Mouse (Mus musculus) C2C12 (cell line): ENCODE results near the gene Gse1. TPM values are rescaled to one million over a fixed set of nuclear protein-coding genes. Genes with fewer than 3 reads are reported as not detected.

Source experiments
- H3K27me3 ChIP-seq: one replicate; pipeline ENCODE4 v1.6.1; 2011; ENCODE audit not compliant: control insufficient read depth, insufficient read depth, insufficient read length
- H3K36me3 ChIP-seq: one replicate; pipeline ENCODE4 v1.6.1; 2011; ENCODE audit not compliant: control insufficient read depth, insufficient read depth
- H3K4me3 ChIP-seq: one replicate; pipeline ENCODE4 v1.5.1; 2011; ENCODE audit warnings: mild to moderate bottlenecking, control low read depth; ENCODE audit not compliant: poor library complexity, insufficient read depth, severe bottlenecking
- H3K79me2 ChIP-seq: one replicate; pipeline ENCODE4 v1.6.1; 2011; ENCODE audit not compliant: control insufficient read depth, insufficient read depth
- H3K79me3 ChIP-seq: one replicate; pipeline ENCODE4 v1.6.1; 2011; ENCODE audit warnings: low read depth, control low read depth
- H3ac ChIP-seq: one replicate; pipeline ENCODE3; 2011; ENCODE audit warnings: low read depth; ENCODE audit not compliant: control insufficient read depth, insufficient read length
- CEBPB ChIP-seq: IDR thresholded peaks from one replicate; pipeline ENCODE4 v1.6.1; 2011; ENCODE audit warnings: low read depth, mild to moderate bottlenecking, control low read depth, moderate library complexity
- CTCF ChIP-seq: IDR thresholded peaks from one replicate; pipeline ENCODE4 v1.5.1; 2011; ENCODE audit not compliant: control insufficient read depth, insufficient read depth, insufficient read length
- FOSL1 ChIP-seq: IDR thresholded peaks from one replicate; pipeline ENCODE4 v1.8.0; 2011; ENCODE audit warnings: mild to moderate bottlenecking, low read length; ENCODE audit not compliant: poor library complexity, insufficient read depth, severe bottlenecking
- MAX ChIP-seq: IDR thresholded peaks from one replicate; pipeline ENCODE4 v1.6.1; 2011; ENCODE audit warnings: mild to moderate bottlenecking, control low read depth
- MYOD1 ChIP-seq: IDR thresholded peaks from one replicate; pipeline ENCODE4 v1.6.1; 2011; ENCODE audit warnings: low read depth; ENCODE audit not compliant: control insufficient read depth, insufficient read length
- MYOG ChIP-seq: IDR thresholded peaks from one replicate; pipeline ENCODE4 v1.6.1; 2011; ENCODE audit not compliant: control insufficient read depth, insufficient read length; ENCODE audit errors: extremely low read depth
- USF1 ChIP-seq: IDR thresholded peaks from one replicate; pipeline ENCODE4 v1.6.1; 2011; ENCODE audit warnings: low read depth, mild to moderate bottlenecking, control low read depth, moderate library complexity
- polyA plus RNA-seq: library from polyadenylated mRNA; unstranded; fragments of >200 nt; fragmentation: generic; extraction: Trizol; gene quantifications from one replicate; pipeline ENCODE4 v1.2.1, GENCODE M21; 2012; ENCODE audit warnings: missing spikeins

Gse1 gene
- polyA plus RNA-seq, 1 experiment, result 15.6 TPM

GRCm38 (mm10) chr8:120513145-120513544, 284.9 kb downstream of the Gse1 start:
- no peaks in the 10 kb centered on the region for H3K27me3 ChIP-seq
- H3K36me3 ChIP-seq, result no peaks in the 10 kb centered on the region
- no peak overlapping the region for H3K4me3 ChIP-seq
- peaks cover 11% of the 10 kb centered on the region for H3K79me2 ChIP-seq
- H3ac ChIP-seq, result no peak overlapping the region
- TF ChIP-seq MYOD1 (no peak), USF1 (no peak), CTCF (no peak), MYOG (no peak), MAX (no peak), CEBPB (no peak), FOSL1 (no peak)
- H3K79me3 ChIP-seq, result peaks cover 2% of the 10 kb centered on the region

GRCm38 (mm10) chr8:120513638-120514461, 285.6 kb downstream of the Gse1 start:
- Histone ChIP-seq H3K27me3 (no peaks in the 10 kb centered on the region), H3K79me2 (peaks cover 7% of the 10 kb centered on the region), H3K4me3 (no peak overlapping the region), H3K79me3 (peaks cover 2% of the 10 kb centered on the region), H3K36me3 (no peaks in the 10 kb centered on the region), H3ac (no peak overlapping the region)
- TF ChIP-seq FOSL1 (no peak), MYOG (no peak), MYOD1 (no peak), CEBPB (no peak), MAX (no peak), USF1 (no peak), CTCF (no peak)

DNA sequence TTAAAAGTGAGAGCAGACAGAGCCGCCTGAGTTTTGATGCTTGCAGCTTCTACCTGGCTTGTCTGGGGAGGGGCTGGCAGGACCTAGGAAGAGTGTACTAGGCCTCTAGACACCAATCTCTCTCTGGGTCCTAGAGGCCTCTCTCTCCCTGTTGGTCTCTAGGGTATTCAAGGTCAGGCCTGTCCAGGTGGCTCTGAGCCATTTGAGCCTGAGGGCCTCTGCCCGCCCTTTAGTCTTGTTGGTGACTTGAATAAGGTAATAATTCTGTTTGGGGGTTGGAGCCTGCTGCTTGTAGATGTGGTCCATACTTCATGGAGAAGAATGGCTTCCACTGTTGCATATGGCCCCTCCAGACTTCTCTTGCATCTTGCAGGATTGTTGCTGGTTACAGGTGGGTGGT, 287.0 kb downstream of the Gse1 start:
- Histone ChIP-seq H3ac (no peak overlapping the region), H3K27me3 (no peaks in the 10 kb centered on the region), H3K4me3 (no peak overlapping the region), H3K36me3 (no peaks in the 10 kb centered on the region), H3K79me3 (peaks cover 2% of the 10 kb centered on the region), H3K79me2 (peaks cover 19% of the 10 kb centered on the region)
- TF ChIP-seq MYOD1 (no peak), USF1 (no peak), MYOG (no peak), CTCF (no peak), MAX (no peak), FOSL1 (no peak), CEBPB (no peak)

GRCm38 (mm10) chr8:120515650-120516049, 287.4 kb downstream of the Gse1 start:
- no peak for TF ChIP-seq MYOD1

GRCm38 (mm10) chr8:120516182-120516755, 288.0 kb downstream of the Gse1 start:
- H3K4me3 ChIP-seq, result no peak overlapping the region
- H3K79me2 ChIP-seq, result peaks cover 22% of the 10 kb centered on the region
- H3K27me3 ChIP-seq, result no peaks in the 10 kb centered on the region
- H3ac ChIP-seq, result no peak overlapping the region
- peaks cover 2% of the 10 kb centered on the region for H3K79me3 ChIP-seq
- TF ChIP-seq FOSL1, result no peak
- no peak for TF ChIP-seq CEBPB
- no peaks in the 10 kb centered on the region for H3K36me3 ChIP-seq

More at GRCm38 (mm10) chr8:120515650-120516049, 287.4 kb downstream of the Gse1 start:
- Histone ChIP-seq H3K27me3 (no peaks in the 10 kb centered on the region), H3K79me2 (peaks cover 22% of the 10 kb centered on the region), H3K79me3 (peaks cover 2% of the 10 kb centered on the region), H3K4me3 (no peak overlapping the region), H3ac (no peak overlapping the region), H3K36me3 (no peaks in the 10 kb centered on the region)
